Mouse (Mus musculus): Measurements from ENCODE around the gene Zfp653. TPM values are rescaled to one million over a fixed set of nuclear protein-coding genes. Genes with fewer than 3 reads are reported as not detected.

Zfp653 gene
- polyA plus RNA-seq, 1 experiment: 13.2 TPM

GRCm38 (mm10) chr9:22069881-22070553 is 1.2 kb downstream of the Zfp653 start:
- 0 out of 2 replicates have a peak overlapping the region, but pooled peaks have one; percentile 8 for H3K27ac ChIP-seq (ENCODE audit: insufficient read depth, low read depth, low read length)
- H3K27me3 ChIP-seq (ENCODE audit: control insufficient read depth, insufficient read depth, low read length): no peaks in the 10 kb centered on the region
- H3K36me3 ChIP-seq (ENCODE audit: control insufficient read depth, insufficient read depth, low read length): peaks cover 11% of the 10 kb centered on the region; the same call in 1 of the 2 replicates
- peak overlapping the region; percentile 85 for H3K4me3 ChIP-seq (ENCODE audit: low read depth, low read length)
- WGBS: 52% methylated on average over 4 of the region's 4 CpGs
- no peak for TF ChIP-seq POLR2A (IDR thresholded peaks at IDR 0.05; ENCODE audit: low read depth, low read length)
- TF ChIP-seq CTCF (IDR thresholded peaks at IDR 0.05; ENCODE audit: extremely low read depth, insufficient read length, insufficient replicate concordance, low read depth, low read length): no peak
- peaks cover 3% of the 10 kb centered on the region; the same call in 1 of the 2 replicates for H3K4me1 ChIP-seq (ENCODE audit: control insufficient read depth, insufficient read depth, insufficient read length, low read length)

DNA sequence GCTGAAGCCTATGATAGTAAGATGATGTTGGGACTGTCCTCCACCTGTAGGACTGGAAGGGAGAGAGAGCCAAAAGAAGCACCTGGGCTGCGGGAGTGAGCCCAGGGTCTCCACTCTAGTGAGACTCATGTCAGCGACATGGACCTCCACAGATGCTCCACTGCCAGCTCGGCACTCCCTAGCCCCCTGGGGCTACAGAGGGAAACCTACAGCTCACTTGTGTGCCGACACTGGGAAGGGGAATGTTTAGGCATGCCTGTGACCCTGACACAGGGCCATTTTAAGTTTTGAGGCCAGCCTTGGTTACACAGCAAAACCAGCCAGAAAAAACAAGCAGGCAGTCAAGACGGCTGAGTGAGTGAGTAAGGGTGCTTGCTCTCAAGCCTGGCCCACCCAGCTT is 4.0 kb downstream of the Zfp653 start:
- Histone ChIP-seq H3K4me3 (ENCODE audit: low read depth, low read length) (no peak overlapping the region), H3K27me3 (ENCODE audit: control insufficient read depth, insufficient read depth, low read length) (no peaks in the 10 kb centered on the region), H3K4me1 (ENCODE audit: control insufficient read depth, insufficient read depth, insufficient read length, low read length) (peaks cover 3% of the 10 kb centered on the region; the same call in 1 of the 2 replicates), H3K36me3 (ENCODE audit: control insufficient read depth, insufficient read depth, low read length) (peaks cover 4% of the 10 kb centered on the region; the same call in 1 of the 2 replicates), H3K27ac (ENCODE audit: insufficient read depth, low read depth, low read length) (no peak overlapping the region)
- TF ChIP-seq POLR2A (IDR thresholded peaks at IDR 0.05; ENCODE audit: low read depth, low read length) (no peak), CTCF (IDR thresholded peaks at IDR 0.05; ENCODE audit: extremely low read depth, insufficient read length, insufficient replicate concordance, low read depth, low read length) (no peak)
- 94% methylated on average over 5 of the region's 5 CpGs for WGBS

- WGBS: 73% methylated on average over 3 of the region's 3 CpGs
- H3K4me1 ChIP-seq (ENCODE audit: control insufficient read depth, insufficient read depth, insufficient read length, low read length): peaks cover 3% of the 10 kb centered on the region; the same call in 1 of the 2 replicates
- peak; percentile 85; the same call in 1 of the 2 replicates for TF ChIP-seq CTCF (IDR thresholded peaks at IDR 0.05; ENCODE audit: extremely low read depth, insufficient read length, insufficient replicate concordance, low read depth, low read length)
- no peak for TF ChIP-seq POLR2A (IDR thresholded peaks at IDR 0.05; ENCODE audit: low read depth, low read length)
- no peak overlapping the region for H3K4me3 ChIP-seq (ENCODE audit: low read depth, low read length)
- peaks cover 4% of the 10 kb centered on the region; the same call in 1 of the 2 replicates for H3K36me3 ChIP-seq (ENCODE audit: control insufficient read depth, insufficient read depth, low read length)
- no peak overlapping the region for H3K27ac ChIP-seq (ENCODE audit: insufficient read depth, low read depth, low read length)
- H3K27me3 ChIP-seq (ENCODE audit: control insufficient read depth, insufficient read depth, low read length): no peaks in the 10 kb centered on the region
Observed at GRCm38 (mm10) chr9:22066433-22066832, 4.7 kb downstream of the Zfp653 start.

- 94% methylated on average over 11 of the region's 11 CpGs for WGBS
- no peak overlapping the region for H3K4me3 ChIP-seq (ENCODE audit: low read depth, low read length)
- no peaks in the 10 kb centered on the region for H3K27me3 ChIP-seq (ENCODE audit: control insufficient read depth, insufficient read depth, low read length)
- peaks cover 4% of the 10 kb centered on the region; the same call in 1 of the 2 replicates for H3K36me3 ChIP-seq (ENCODE audit: control insufficient read depth, insufficient read depth, low read length)
- TF ChIP-seq POLR2A (IDR thresholded peaks at IDR 0.05; ENCODE audit: low read depth, low read length) (no peak), CTCF (IDR thresholded peaks at IDR 0.05; ENCODE audit: extremely low read depth, insufficient read length, insufficient replicate concordance, low read depth, low read length) (no peak)
- H3K27ac ChIP-seq (ENCODE audit: insufficient read depth, low read depth, low read length): no peak overlapping the region
- H3K4me1 ChIP-seq (ENCODE audit: control insufficient read depth, insufficient read depth, insufficient read length, low read length): peaks cover 3% of the 10 kb centered on the region; the same call in 1 of the 2 replicates
Observed at GRCm38 (mm10) chr9:22065642-22066041, 5.5 kb downstream of the Zfp653 start.

- Histone ChIP-seq H3K27me3 (ENCODE audit: control insufficient read depth, insufficient read depth, low read length) (no peaks in the 10 kb centered on the region), H3K4me1 (ENCODE audit: control insufficient read depth, insufficient read depth, insufficient read length, low read length) (no peaks in the 10 kb centered on the region), H3K27ac (ENCODE audit: insufficient read depth, low read depth, low read length) (no peak overlapping the region), H3K4me3 (ENCODE audit: low read depth, low read length) (no peak overlapping the region), H3K36me3 (ENCODE audit: control insufficient read depth, insufficient read depth, low read length) (peaks cover 4% of the 10 kb centered on the region; the same call in 1 of the 2 replicates)
- no peak for TF ChIP-seq POLR2A (IDR thresholded peaks at IDR 0.05; ENCODE audit: low read depth, low read length)
- no peak for TF ChIP-seq CTCF (IDR thresholded peaks at IDR 0.05; ENCODE audit: extremely low read depth, insufficient read length, insufficient replicate concordance, low read depth, low read length)
- 39% methylated on average over 3 of the region's 3 CpGs for WGBS
Observed at GRCm38 (mm10) chr9:22064341-22064740, 6.8 kb downstream of the Zfp653 start.

DNA sequence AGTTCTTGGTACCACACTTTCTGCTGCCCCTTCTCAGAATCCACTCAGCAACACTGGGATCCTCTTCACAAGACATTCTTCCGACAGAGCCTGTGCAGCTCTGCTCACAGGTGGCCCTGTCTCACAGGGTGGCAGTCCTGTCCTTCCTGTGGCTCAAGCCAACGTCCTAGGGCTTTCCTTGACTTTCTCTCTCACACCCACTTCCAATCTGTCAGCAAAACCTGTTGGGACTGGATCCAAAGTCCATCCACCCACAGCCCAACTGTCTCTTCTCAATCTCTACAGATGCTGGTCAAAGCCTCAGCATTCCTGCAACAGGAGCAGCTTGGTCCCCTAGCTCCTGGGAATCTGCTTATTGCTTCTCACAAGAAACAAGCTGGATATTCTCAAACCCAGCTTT is 9.8 kb downstream of the Zfp653 start:
- no peak for TF ChIP-seq CTCF (IDR thresholded peaks at IDR 0.05; ENCODE audit: extremely low read depth, insufficient read length, insufficient replicate concordance, low read depth, low read length)
- TF ChIP-seq POLR2A (IDR thresholded peaks at IDR 0.05; ENCODE audit: low read depth, low read length): no peak
- no peak overlapping the region for H3K27ac ChIP-seq (ENCODE audit: insufficient read depth, low read depth, low read length)
- no peaks in the 10 kb centered on the region for H3K4me1 ChIP-seq (ENCODE audit: control insufficient read depth, insufficient read depth, insufficient read length, low read length)
- peaks cover 11% of the 10 kb centered on the region; the same call in 1 of the 2 replicates for H3K36me3 ChIP-seq (ENCODE audit: control insufficient read depth, insufficient read depth, low read length)
- 63% methylated on average over 2 of the region's 2 CpGs for WGBS
- no peak overlapping the region for H3K4me3 ChIP-seq (ENCODE audit: low read depth, low read length)
- no peaks in the 10 kb centered on the region for H3K27me3 ChIP-seq (ENCODE audit: control insufficient read depth, insufficient read depth, low read length)

DNA sequence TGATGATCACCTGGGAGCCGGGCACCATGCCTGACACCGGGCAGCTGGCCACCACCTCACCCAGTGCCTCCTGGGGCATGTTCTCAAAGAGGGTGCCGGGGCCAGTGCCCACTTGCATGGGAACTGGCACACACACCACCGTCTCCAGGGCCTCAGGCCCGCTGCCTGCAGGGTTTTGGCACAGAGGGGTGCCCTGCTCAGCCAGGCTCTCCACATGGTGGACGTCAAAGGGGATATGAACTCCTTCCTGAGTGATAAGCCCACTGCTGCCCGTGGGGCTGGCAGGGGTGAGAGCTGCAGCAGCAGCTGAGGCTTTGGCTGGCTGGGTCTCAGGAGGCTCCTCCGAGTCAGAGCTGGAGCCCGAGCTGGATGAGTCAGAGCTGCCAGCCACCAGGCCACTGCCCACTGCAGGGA is 13.2 kb downstream of the Zfp653 start:
- H3K36me3 ChIP-seq (ENCODE audit: control insufficient read depth, insufficient read depth, low read length): peaks cover 7% of the 10 kb centered on the region; the same call in 1 of the 2 replicates
- WGBS: 93% methylated on average over 9 of the region's 9 CpGs
- peaks cover 15% of the 10 kb centered on the region for H3K4me1 ChIP-seq (ENCODE audit: control insufficient read depth, insufficient read depth, insufficient read length, low read length)
- H3K4me3 ChIP-seq (ENCODE audit: low read depth, low read length): no peak overlapping the region
- no peak overlapping the region for H3K27ac ChIP-seq (ENCODE audit: insufficient read depth, low read depth, low read length)
- no peak for TF ChIP-seq POLR2A (IDR thresholded peaks at IDR 0.05; ENCODE audit: low read depth, low read length)
- no peak for TF ChIP-seq CTCF (IDR thresholded peaks at IDR 0.05; ENCODE audit: extremely low read depth, insufficient read length, insufficient replicate concordance, low read depth, low read length)
- H3K27me3 ChIP-seq (ENCODE audit: control insufficient read depth, insufficient read depth, low read length): peaks cover 9% of the 10 kb centered on the region

All from small intestine, adult 2 months (tissue).